Mouse (Mus musculus) CH12.LX (cell line): Measurements from ENCODE around the gene Mdga1. TPM values are rescaled to one million over a fixed set of nuclear protein-coding genes. Genes with fewer than 3 reads are reported as not detected.
A peak's percentile ranks its signal among the peaks of the same experiment; 100 is the strongest.

Source experiments
- DNase-seq: peaks from one replicate; pipeline ENCODE4 v3.0.0-alpha.2; 2013; ENCODE audit errors: extremely low read depth
- H3K27ac ChIP-seq: 2 replicates; pipeline ENCODE4 v1.5.1; 2012; ENCODE audit warnings: low read depth, mild to moderate bottlenecking, control low read depth, moderate library complexity; ENCODE audit not compliant: insufficient read depth
- H3K27me3 ChIP-seq: replicated peaks from 2 replicates; pipeline ENCODE3; 2012; ENCODE audit warnings: inconsistent platforms
- H3K36me3 ChIP-seq, 2 experiments: replicated peaks in 1 of 2; 2 replicates each; pipeline versions ENCODE3 to v1.6.1; 2012; ENCODE audit warnings: inconsistent platforms in 1 of 2, low read length in 1 of 2, mild to moderate bottlenecking in 1 of 2, mixed read lengths in 1 of 2, moderate library complexity in 1 of 2; ENCODE audit not compliant: control insufficient read depth in 1 of 2, insufficient read depth in 1 of 2
- H3K4me1 ChIP-seq, 2 experiments: 2 replicates each; pipeline ENCODE4 v1.6.1; 2012; ENCODE audit warnings: inconsistent platforms in 1 of 2, moderate library complexity in 1 of 2; ENCODE audit not compliant: insufficient read depth in 2 of 2, control insufficient read depth in 1 of 2
- H3K4me2 ChIP-seq: 2 replicates; pipeline ENCODE4 v1.6.1; 2012; ENCODE audit warnings: low read depth, mild to moderate bottlenecking, control low read depth; ENCODE audit not compliant: poor library complexity, insufficient read depth, severe bottlenecking
- H3K4me3 ChIP-seq, 3 experiments: fragments of 150-350 bp in 1 of 3; sonication (generic) in 1 of 3; replicated peaks in 1 of 3; 2 replicates each; pipeline versions ENCODE3 to v1.5.1; 2011 to 2012; ENCODE audit warnings: low read depth in 2 of 3, low read length in 2 of 3, mild to moderate bottlenecking in 2 of 3, moderate library complexity in 2 of 3, control low read depth in 1 of 3, improper control_type of control experiment in 1 of 3, inconsistent platforms in 1 of 3, mixed read lengths in 1 of 3; ENCODE audit not compliant: poor library complexity in 1 of 3
- H3K79me2 ChIP-seq: replicated peaks from 2 replicates; pipeline ENCODE4 v1.6.1; 2012; ENCODE audit warnings: mild to moderate bottlenecking, moderate library complexity; ENCODE audit not compliant: control insufficient read depth, poor library complexity, insufficient read depth, severe bottlenecking; ENCODE audit errors: extremely low read depth
- H3K9ac ChIP-seq: 2 replicates; pipeline ENCODE4 v1.6.1; 2012; ENCODE audit warnings: low read depth, mild to moderate bottlenecking, control low read depth, moderate library complexity; ENCODE audit not compliant: insufficient read depth
- H3K9me3 ChIP-seq: replicated peaks from 2 replicates; pipeline ENCODE3; 2012; ENCODE audit warnings: low read length, inconsistent platforms, mixed read lengths
- CHD1 ChIP-seq: IDR thresholded peaks from 2 replicates; pipeline ENCODE4 v1.6.1; 2012; ENCODE audit warnings: low read depth, low read length, improper control_type of control experiment, inconsistent platforms
- CHD2 ChIP-seq: IDR thresholded peaks from 2 replicates; pipeline ENCODE4 v1.6.1; 2011; ENCODE audit warnings: low read length, improper control_type of control experiment
- CTCF ChIP-seq, 2 experiments: IDR thresholded peaks in 1 of 2; conservative IDR thresholded peaks in 1 of 2; 2 replicates each; pipeline ENCODE4 v1.5.1; 2011 to 2012; ENCODE audit warnings: low read depth in 2 of 2, low read length in 2 of 2, improper control_type of control experiment in 1 of 2, inconsistent platforms in 1 of 2, mild to moderate bottlenecking in 1 of 2, moderate library complexity in 1 of 2
- EP300 ChIP-seq: IDR thresholded peaks from 2 replicates; pipeline ENCODE4 v1.6.1; 2011; ENCODE audit warnings: low read length, improper control_type of control experiment
- GABPA ChIP-seq: IDR thresholded peaks from 2 replicates; pipeline ENCODE4 v1.6.1; 2012; ENCODE audit warnings: low read depth, low read length, improper control_type of control experiment, inconsistent platforms; ENCODE audit not compliant: insufficient replicate concordance
- IRF4 ChIP-seq: IDR thresholded peaks from 2 replicates; pipeline ENCODE4 v1.6.1; 2014; ENCODE audit warnings: low read depth, mild to moderate bottlenecking, inconsistent platforms, low read length, improper control_type of control experiment
- MAFK ChIP-seq: IDR thresholded peaks from 2 replicates; pipeline ENCODE4 v1.6.1; 2011; ENCODE audit warnings: low read length, improper control_type of control experiment; ENCODE audit not compliant: insufficient replicate concordance
- MAX ChIP-seq: IDR thresholded peaks from 2 replicates; pipeline ENCODE4 v1.6.1; 2011; ENCODE audit warnings: low read length, improper control_type of control experiment
- MAZ ChIP-seq: IDR thresholded peaks from 2 replicates; pipeline ENCODE4 v1.6.1; 2012; ENCODE audit warnings: low read depth, mild to moderate bottlenecking, inconsistent platforms, low read length, improper control_type of control experiment, moderate library complexity
- MYC ChIP-seq: IDR thresholded peaks from 2 replicates; pipeline ENCODE4 v1.6.1; 2011; ENCODE audit warnings: low read depth, mild to moderate bottlenecking, improper control_type of control experiment, low read length
- NELFE ChIP-seq: IDR thresholded peaks from 2 replicates; pipeline ENCODE4 v1.6.1; 2011; ENCODE audit warnings: low read depth, low read length, improper control_type of control experiment
- PAX5 ChIP-seq: IDR thresholded peaks from 2 replicates; pipeline ENCODE4 v1.6.1; 2012; ENCODE audit warnings: low read length, inconsistent platforms, mixed read lengths
- SIN3A ChIP-seq: IDR thresholded peaks from 2 replicates; pipeline ENCODE4 v1.6.1; 2012; ENCODE audit warnings: low read length, improper control_type of control experiment, inconsistent platforms
- TCF12 ChIP-seq: IDR thresholded peaks from 2 replicates; pipeline ENCODE4 v1.6.1; 2014; ENCODE audit warnings: low read depth, mild to moderate bottlenecking, inconsistent platforms, low read length, improper control_type of control experiment
- USF1 ChIP-seq: IDR thresholded peaks from 2 replicates; pipeline ENCODE4 v1.6.1; 2014; ENCODE audit warnings: low read depth, mild to moderate bottlenecking, inconsistent platforms, low read length, improper control_type of control experiment
- ZMIZ1 ChIP-seq: IDR thresholded peaks from 2 replicates; pipeline ENCODE4 v1.6.1; 2012; ENCODE audit warnings: low read depth, mild to moderate bottlenecking, inconsistent platforms, low read length, improper control_type of control experiment
- ZNF384 ChIP-seq: IDR thresholded peaks from 2 replicates; pipeline ENCODE4 v1.6.1; 2012; ENCODE audit warnings: low read depth, low read length, improper control_type of control experiment, inconsistent platforms
- dilution Hi-C: fragments of 300-500 bp; cut with MboI; formaldehyde crosslinking; loops from 2 replicates; pipeline ENCODE4 v1.14.3; 2020; ENCODE audit warnings: low sequenced_read_pairs; ENCODE audit not compliant: extremely low pct_unique_long_range_greater_than_20kb, extremely low pct_ligation_motif_present
- in situ Hi-C: fragments of 300-500 bp; cut with MboI; formaldehyde crosslinking; loops from 3 replicates; pipeline ENCODE4 v1.14.3; 2019; ENCODE audit warnings: low sequenced_read_pairs, low pct_ligation_motif_present, low pct_unique_long_range_greater_than_20kb, mixed read lengths
- polyA plus RNA-seq: library from polyadenylated mRNA; unstranded; fragments of >175 nt; gene quantifications from 2 replicates; pipeline ENCODE4 v1.2.1, GENCODE M21; 2012; ENCODE audit warnings: low read depth; ENCODE audit not compliant: insufficient read length
- total RNA-seq, 2 experiments: library from RNA; depleted of rRNA; stranded (reverse); fragments of 300-350 nt in 1 of 2; fragments of >200 nt in 1 of 2; gene quantifications; 2 replicates each; pipeline ENCODE4 v1.2.3; 2012 to 2014

The Mdga1 gene
- total and polyA plus RNA-seq, 3 experiments = 0.29 to 0.39 (median 0.38) TPM

- Histone ChIP-seq H3K27me3 (no peaks in the 10 kb centered on the region), H3K9ac (no peak overlapping the region), H3K4me2 (peak overlapping the region; percentile 0; the same call in 1 of the 2 replicates), H3K4me1 (peaks cover 16 to 36% of the 10 kb centered on the region in 2 experiments), H3K79me2 (no peaks in the 10 kb centered on the region)
- TF ChIP-seq IRF4 = peak; percentile 41; the same call in 1 of the 2 replicates
- no peak for TF ChIP-seq USF1
- TF ChIP-seq, all 38 proteins: peak for 1
- dilution Hi-C loops (no loop called here), in situ Hi-C loops (no loop called here)
- Histone ChIP-seq H3K9me3 (no peaks in the 10 kb centered on the region), H3K4me3 (no peak overlapping the region), H3K36me3 (no peaks in the 10 kb centered on the region), H3K27ac (no peak overlapping the region)
- DNase-seq = peak; percentile 20
Observed at GRCm38 (mm10) chr17:29837441-29837840, 132.4 kb downstream of the Mdga1 start.

GRCm38 (mm10) chr17:29834768-29835167 lies 135.1 kb downstream of the Mdga1 start:
- Histone ChIP-seq H3K79me2 (no peaks in the 10 kb centered on the region), H3K27ac (no peak overlapping the region), H3K4me1 (peaks cover 10 to 25% of the 10 kb centered on the region in 2 experiments), H3K27me3 (peaks cover 6% of the 10 kb centered on the region), H3K36me3 (no peaks in the 10 kb centered on the region), H3K4me2 (no peak overlapping the region), H3K9me3 (no peaks in the 10 kb centered on the region), H3K4me3 (no peak overlapping the region), H3K9ac (no peak overlapping the region)
- no peak for TF ChIP-seq ZNF384
- TF ChIP-seq ZMIZ1 = no peak
- no peak for TF ChIP-seq CHD1
- no peak for TF ChIP-seq TCF12
- no peak for TF ChIP-seq NELFE
- no peak for TF ChIP-seq PAX5
- TF ChIP-seq SIN3A = no peak
- no peak for TF ChIP-seq MAX
- TF ChIP-seq MAZ = no peak
- TF ChIP-seq CHD2 = no peak
- no peak for TF ChIP-seq USF1
- TF ChIP-seq GABPA = no peak
- TF ChIP-seq MAFK = no peak
- no peak for TF ChIP-seq CTCF (conservative IDR thresholded peaks at IDR 0.05 in 1 of 2, IDR thresholded peaks at IDR 0.05 in 1 of 2; ENCODE audit: low read depth in 2 of 2, low read length in 2 of 2)
- TF ChIP-seq EP300 = no peak
- no peak for TF ChIP-seq MYC
- in situ Hi-C loops (no loop called here), dilution Hi-C loops (no loop called here)
- DNase-seq = no peak
